Mouse (Mus musculus): ENCODE results near the gene 1700022I11Rik.
A peak's percentile ranks its signal among the peaks of the same experiment; 100 is the strongest.

The 1700022I11Rik gene

DNA sequence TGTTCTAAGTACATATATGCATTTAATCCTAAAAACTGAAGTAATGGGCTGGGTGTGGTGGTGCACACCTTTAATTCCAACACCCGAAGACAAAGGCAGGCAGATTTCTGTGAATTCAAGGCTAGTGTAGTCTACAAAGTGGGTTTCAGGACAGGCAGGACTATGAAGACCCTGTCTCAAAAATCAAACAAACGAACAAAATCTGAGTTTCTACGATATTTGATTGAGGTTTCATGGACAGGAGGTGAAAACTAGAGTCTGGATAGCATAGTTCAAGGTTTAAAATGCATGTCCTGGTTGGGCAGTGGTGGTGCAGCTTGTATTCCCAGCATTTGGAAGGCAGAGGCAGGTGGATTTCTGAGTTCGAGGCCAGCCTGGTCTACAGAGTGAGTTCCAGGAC, at the start of gene 1700022I11Rik:
Gene 1700022I11Rik (plus strand): TSS at position 301 of the 400 bp plus-strand sequence.
- DNase-seq = no peak

DNA sequence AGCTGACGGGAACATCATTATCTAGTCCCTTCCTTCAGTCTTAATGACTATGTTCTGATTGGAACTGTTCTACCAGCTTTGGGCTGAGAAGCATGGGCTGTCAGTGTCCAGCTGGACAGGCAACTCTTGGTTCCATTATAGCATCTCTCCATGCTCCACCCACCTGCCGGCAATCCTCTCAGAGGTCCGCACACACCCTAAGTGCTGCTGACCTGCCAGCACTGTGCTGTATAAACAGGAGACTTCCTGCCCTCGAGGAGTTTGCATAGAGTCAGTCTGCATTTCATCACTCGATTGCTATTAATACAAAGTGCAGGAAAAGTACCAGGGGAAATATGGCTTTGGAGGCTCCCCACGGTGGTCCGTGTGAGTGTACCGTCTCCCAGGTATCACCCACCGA, 48.7 kb upstream of the 1700022I11Rik start:
- peak; percentile 56 to 67 for DNase-seq

DNA sequence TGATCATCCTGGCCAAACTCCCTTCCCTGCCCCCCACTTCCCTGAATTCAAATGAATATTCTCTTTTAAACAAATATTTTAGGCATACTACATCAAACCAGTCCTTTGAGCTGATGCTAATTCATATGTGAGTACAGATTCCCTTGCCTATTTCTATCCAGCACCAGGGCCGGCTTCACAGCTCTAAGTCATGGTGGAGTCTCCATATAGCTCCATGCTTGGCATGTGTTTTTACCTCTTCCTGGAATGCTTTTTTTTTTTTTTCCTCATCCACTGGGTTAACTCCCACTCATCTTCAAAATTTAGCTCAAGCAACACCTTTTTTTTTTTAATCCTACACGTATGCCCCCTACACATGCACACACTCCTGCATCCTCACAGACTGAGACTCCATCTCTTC, 47.9 kb upstream of the 1700022I11Rik start:
- no peak for DNase-seq

DNA sequence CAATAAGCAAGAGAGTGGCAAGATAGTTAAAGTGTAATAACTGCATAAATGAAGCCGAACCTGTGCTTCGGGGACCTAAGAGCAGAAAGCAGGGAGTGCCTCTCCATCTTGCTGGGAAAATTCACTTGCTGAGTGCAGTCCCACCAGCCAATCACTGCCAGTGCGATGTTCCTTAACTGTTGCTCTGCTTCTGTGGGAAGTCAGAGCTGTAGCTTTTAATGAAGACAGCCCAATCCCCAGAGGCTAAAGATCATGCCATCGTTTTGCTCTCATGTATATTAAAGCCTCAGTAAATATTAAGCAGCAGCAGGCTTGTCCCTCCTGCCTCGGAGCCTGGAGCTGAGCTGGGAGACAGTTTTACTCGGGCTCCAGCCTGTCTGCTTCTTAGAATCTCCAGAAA, 47.3 kb upstream of the 1700022I11Rik start:
- no peak for DNase-seq

DNA sequence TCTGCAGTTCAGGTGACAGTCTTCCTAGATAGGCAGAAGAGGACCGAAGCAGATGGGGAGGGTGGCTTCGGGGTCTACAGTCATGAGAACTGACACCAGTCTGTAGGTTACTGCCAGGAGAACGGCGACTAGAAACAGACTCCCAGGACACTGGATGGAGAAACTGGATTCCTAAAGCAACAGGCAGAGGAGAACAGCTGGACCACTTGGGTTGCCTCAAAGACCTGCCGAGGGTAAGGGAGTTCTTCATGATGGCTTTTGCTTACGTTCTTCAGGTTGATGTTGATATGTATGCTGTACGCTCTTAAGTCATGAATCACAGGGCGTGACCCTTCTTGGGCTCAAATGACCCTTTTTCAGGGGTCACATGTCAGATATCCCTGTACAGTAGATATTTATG, 46.9 kb upstream of the 1700022I11Rik start:
- DNase-seq = no peak

- DNase-seq = no peak
Measured at GRCm38 (mm10) chr4:42924095-42924710, 45.2 kb upstream of the 1700022I11Rik start.

GRCm38 (mm10) chr4:42928209-42928608, 41.2 kb upstream of the 1700022I11Rik start:
- no peak for DNase-seq

- no peak for DNase-seq
Measured at GRCm38 (mm10) chr4:42928952-42929351, 40.5 kb upstream of the 1700022I11Rik start.

GRCm38 (mm10) chr4:42932229-42932969, 37.0 kb upstream of the 1700022I11Rik start:
- DNase-seq = no peak

DNA sequence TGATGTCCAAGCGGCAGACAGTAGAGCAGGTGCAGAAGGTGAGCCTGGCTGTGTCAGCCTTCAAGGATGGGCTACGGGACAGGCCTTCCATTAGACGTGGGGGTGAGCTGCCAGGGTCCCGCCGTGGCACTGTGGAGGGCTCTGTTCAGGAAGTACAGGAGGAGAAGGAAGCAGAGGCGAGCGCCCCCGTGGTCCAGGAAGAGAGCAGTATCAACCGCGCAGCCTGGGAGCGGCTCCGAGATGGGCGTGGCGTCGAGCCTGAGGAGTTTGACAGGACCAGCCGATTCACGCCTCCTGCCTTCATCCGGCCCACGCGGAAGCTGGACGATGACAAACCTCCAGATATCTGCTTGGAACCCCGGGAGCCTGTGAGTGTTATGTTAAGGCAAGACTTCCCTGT, 35.8 kb upstream of the 1700022I11Rik start:
- peak; percentile 77 to 80 for DNase-seq

- DNase-seq = no peak
Measured at GRCm38 (mm10) chr4:42941396-42941795, 28.0 kb upstream of the 1700022I11Rik start.

GRCm38 (mm10) chr4:42943341-42943740, 26.1 kb upstream of the 1700022I11Rik start:
- DNase-seq = no peak

- DNase-seq = no peak
Measured at GRCm38 (mm10) chr4:42944185-42944584, 25.2 kb upstream of the 1700022I11Rik start.

- DNase-seq = peak in 1 of 2 experiments; percentile 24
Measured at GRCm38 (mm10) chr4:42945043-42945442, 24.4 kb upstream of the 1700022I11Rik start.

DNA sequence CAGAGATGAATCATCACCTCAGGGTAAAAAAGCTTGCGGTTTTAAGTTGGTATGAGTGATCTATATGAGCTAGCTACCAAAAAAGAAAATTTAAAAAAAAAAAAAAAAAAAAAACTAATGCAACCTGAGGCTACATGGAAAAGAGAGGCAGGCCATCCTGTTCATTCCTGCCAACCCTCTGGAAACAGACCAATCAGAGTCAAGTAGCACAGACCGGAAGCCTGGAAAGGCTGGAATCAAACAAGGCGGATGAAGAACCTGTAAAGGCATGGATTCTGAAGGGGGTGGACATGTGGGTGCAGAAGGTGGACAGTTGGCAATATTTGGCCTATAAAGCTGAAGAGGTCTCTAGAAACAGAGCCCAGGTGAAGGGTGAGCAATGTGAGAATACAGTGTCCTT, 24.0 kb upstream of the 1700022I11Rik start:
- no peak for DNase-seq

DNA sequence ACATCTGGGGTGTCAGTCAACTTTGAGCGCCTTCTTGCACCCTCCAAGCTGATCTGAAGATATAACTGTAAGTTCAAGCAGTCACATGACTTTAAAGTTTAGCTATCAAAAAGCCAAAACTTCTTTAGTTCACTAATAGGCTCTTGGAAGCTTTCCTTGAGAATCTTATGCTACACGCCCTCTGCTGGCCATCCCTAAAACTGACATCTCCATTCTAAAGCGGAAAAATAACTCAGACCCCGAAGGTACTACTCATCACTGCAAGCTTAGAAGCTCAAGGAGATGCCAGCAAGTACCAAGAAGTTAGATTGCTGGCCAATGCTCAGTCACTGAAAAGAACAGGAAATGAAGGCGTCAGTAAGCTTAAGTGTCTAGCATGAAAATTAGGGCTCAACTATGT, 23.5 kb upstream of the 1700022I11Rik start:
- DNase-seq = peak; percentile 30 to 54

DNA sequence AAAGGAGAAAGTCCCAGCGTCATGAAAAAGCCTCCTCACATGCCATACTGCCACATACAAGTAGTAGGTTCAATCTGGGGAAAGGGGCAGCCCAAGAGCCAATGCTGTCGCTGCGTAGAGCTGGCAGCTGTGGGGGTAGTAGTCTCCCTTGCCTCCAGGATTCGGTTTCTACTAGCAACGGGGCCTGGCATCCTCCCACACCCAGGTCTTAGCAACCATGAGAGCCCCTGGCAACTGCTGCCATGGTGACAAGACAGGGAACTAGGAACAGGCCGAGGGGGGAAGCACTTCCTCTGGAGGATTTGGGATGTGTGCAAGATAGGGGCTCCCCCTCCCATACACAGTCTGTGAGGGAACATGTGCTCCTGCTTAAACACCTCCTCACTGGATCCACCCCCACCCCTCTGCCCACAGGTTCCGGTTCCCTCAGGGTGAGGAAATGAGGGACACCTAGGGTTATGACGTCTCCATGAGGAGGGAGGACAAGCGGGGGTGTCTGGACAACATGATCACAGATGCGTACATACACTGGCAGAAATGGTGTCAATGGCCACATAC, 22.6 kb upstream of the 1700022I11Rik start:
- DNase-seq = no peak

DNA sequence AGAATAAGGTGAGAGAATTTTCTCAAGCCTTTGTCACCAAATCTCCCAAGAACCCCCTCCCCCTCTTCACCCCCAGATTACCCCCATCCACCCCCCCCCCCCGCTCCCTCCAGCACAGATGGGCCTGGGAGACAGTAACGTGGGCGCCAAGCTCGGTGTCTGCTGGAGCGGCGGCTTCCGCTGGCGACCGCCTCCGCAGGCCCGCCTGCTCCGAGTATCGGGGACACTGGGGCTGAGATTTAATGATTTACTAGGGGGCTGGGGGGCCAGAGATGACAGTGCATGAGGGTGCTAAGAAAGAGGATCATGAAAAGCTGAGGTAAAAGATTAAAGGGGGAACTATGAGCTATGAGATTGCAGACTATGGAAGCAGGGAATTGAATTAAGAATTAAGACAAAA, 20.9 kb upstream of the 1700022I11Rik start:
- DNase-seq = no peak

DNA sequence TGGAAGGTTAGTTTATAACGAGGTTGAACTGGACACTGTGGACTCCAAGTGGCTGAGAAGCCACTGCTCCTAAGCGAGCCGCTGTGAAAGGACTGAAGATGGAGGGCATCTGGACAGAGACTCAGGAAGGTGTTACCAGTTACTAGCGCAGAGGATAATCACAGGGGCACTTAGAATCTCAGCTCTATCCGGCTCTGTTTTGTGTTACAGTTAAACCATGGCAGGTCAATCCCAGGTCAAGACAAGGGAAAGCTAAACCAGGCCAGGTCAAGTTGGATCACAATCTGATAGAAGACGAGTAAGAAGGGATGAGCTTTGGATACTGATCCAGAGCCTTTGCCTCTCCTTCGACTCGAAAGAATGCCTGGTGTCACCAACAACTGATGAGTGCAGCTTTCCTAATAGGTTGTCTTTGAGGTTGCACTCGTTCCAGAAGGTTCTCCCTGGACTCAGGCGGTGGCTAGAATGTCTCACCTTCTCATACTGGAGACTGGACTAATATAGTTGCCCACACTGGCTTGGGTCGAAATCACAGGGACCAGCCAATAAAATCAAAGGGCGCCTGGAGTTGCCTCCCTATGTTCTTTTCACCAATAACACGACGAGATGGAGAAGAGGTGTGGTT, 20.2 kb upstream of the 1700022I11Rik start:
- DNase-seq = no peak

GRCm38 (mm10) chr4:42949676-42950051, 19.7 kb upstream of the 1700022I11Rik start, which contains the start of gene Dnajb5:
TSS of gene Dnajb5 (plus strand) at chr4:42949814.
- DNase-seq = peak; percentile 99

- DNase-seq = peak; percentile 91 to 95
Measured at GRCm38 (mm10) chr4:42950065-42950558, 19.3 kb upstream of the 1700022I11Rik start.

- no peak for DNase-seq
Measured at GRCm38 (mm10) chr4:42951206-42952195, 17.9 kb upstream of the 1700022I11Rik start.

Measured in lung, adult 18-20 months (tissue).